Mouse (Mus musculus): ENCODE results near the gene Ifi211. TPM values are rescaled to one million over a fixed set of nuclear protein-coding genes. Genes with fewer than 3 reads are reported as not detected.
"Not testable (repeated sequence)": the region's sequence is repeated elsewhere in the genome, so short reads cannot be mapped to it uniquely, and the experiment has no call there.

The Ifi211 gene
- polyA plus RNA-seq, 1 experiment from 2014 or later, result 0.45 TPM

GRCm38 (mm10) chr1:173887026-173887787 is 25.6 kb downstream of the Ifi211 start:
- not testable (repeated sequence) for H3K27me3 ChIP-seq (ENCODE audit: control insufficient read depth, insufficient read depth, low read depth, low read length); H3K4me2 ChIP-seq (ENCODE audit: low read length); H3K9me3 ChIP-seq (replicated peaks; ENCODE audit: control insufficient read depth, low read length, poor library complexity, severe bottlenecking); H3K4me1 ChIP-seq (ENCODE audit: control insufficient read depth, insufficient read depth, low read length); H3K9ac ChIP-seq (ENCODE audit: low read depth, low read length); H3K36me3 ChIP-seq (ENCODE audit: control insufficient read depth, insufficient read depth, low read length); ATAC-seq; H3K4me3 ChIP-seq (ENCODE audit: low read depth, low read length); H3K27ac ChIP-seq (ENCODE audit: low read length)
- 83% methylated on average over 1 of the region's 2 CpGs for WGBS

- 59% methylated on average over 3 of the region's 3 CpGs for WGBS
- not testable (repeated sequence) for H3K27me3 ChIP-seq (ENCODE audit: control insufficient read depth, insufficient read depth, low read depth, low read length); H3K4me3 ChIP-seq (ENCODE audit: low read depth, low read length); H3K27ac ChIP-seq (ENCODE audit: low read length); H3K4me1 ChIP-seq (ENCODE audit: control insufficient read depth, insufficient read depth, low read length); H3K4me2 ChIP-seq (ENCODE audit: low read length); H3K9ac ChIP-seq (ENCODE audit: low read depth, low read length); H3K36me3 ChIP-seq (ENCODE audit: control insufficient read depth, insufficient read depth, low read length); H3K9me3 ChIP-seq (replicated peaks; ENCODE audit: control insufficient read depth, low read length, poor library complexity, severe bottlenecking)
- ATAC-seq, result peak; percentile 25; the same call in 1 of the 2 replicates
Observed at GRCm38 (mm10) chr1:173880004-173880666, 32.7 kb downstream of the Ifi211 start.

GRCm38 (mm10) chr1:173879225-173879987 is 33.4 kb downstream of the Ifi211 start:
- H3K27me3 ChIP-seq (ENCODE audit: control insufficient read depth, insufficient read depth, low read depth, low read length); H3K9ac ChIP-seq (ENCODE audit: low read depth, low read length); H3K36me3 ChIP-seq (ENCODE audit: control insufficient read depth, insufficient read depth, low read length); H3K4me3 ChIP-seq (ENCODE audit: low read depth, low read length); H3K4me1 ChIP-seq (ENCODE audit: control insufficient read depth, insufficient read depth, low read length); ATAC-seq; H3K4me2 ChIP-seq (ENCODE audit: low read length); H3K27ac ChIP-seq (ENCODE audit: low read length); H3K9me3 ChIP-seq (replicated peaks; ENCODE audit: control insufficient read depth, low read length, poor library complexity, severe bottlenecking): not testable (repeated sequence)
- WGBS, result 79% methylated on average over 5 of the region's 5 CpGs

- not testable (repeated sequence) for H3K27me3 ChIP-seq (ENCODE audit: control insufficient read depth, insufficient read depth, low read depth, low read length); H3K36me3 ChIP-seq (ENCODE audit: control insufficient read depth, insufficient read depth, low read length); ATAC-seq; H3K4me2 ChIP-seq (ENCODE audit: low read length); H3K4me3 ChIP-seq (ENCODE audit: low read depth, low read length); H3K27ac ChIP-seq (ENCODE audit: low read length); H3K4me1 ChIP-seq (ENCODE audit: control insufficient read depth, insufficient read depth, low read length); H3K9ac ChIP-seq (ENCODE audit: low read depth, low read length); H3K9me3 ChIP-seq (replicated peaks; ENCODE audit: control insufficient read depth, low read length, poor library complexity, severe bottlenecking)
- WGBS, result 91% methylated on average over 6 of the region's 6 CpGs
Observed at GRCm38 (mm10) chr1:173878264-173878663, 34.6 kb downstream of the Ifi211 start.

- WGBS, result 90% methylated on average over 1 of the region's 1 CpGs
- H3K4me3 ChIP-seq (ENCODE audit: low read depth, low read length); ATAC-seq: not testable (repeated sequence)
Observed at GRCm38 (mm10) chr1:173877125-173877524, 35.7 kb downstream of the Ifi211 start.

GRCm38 (mm10) chr1:173868586-173868985 is 44.3 kb downstream of the Ifi211 start:
- not testable (repeated sequence) for H3K4me1 ChIP-seq (ENCODE audit: control insufficient read depth, insufficient read depth, low read length); H3K4me3 ChIP-seq (ENCODE audit: low read depth, low read length); H3K9me3 ChIP-seq (replicated peaks; ENCODE audit: control insufficient read depth, low read length, poor library complexity, severe bottlenecking); H3K27me3 ChIP-seq (ENCODE audit: control insufficient read depth, insufficient read depth, low read depth, low read length); H3K4me2 ChIP-seq (ENCODE audit: low read length); H3K36me3 ChIP-seq (ENCODE audit: control insufficient read depth, insufficient read depth, low read length); H3K9ac ChIP-seq (ENCODE audit: low read depth, low read length); H3K27ac ChIP-seq (ENCODE audit: low read length); ATAC-seq
- 79% methylated on average over 1 of the region's 1 CpGs for WGBS

More at GRCm38 (mm10) chr1:173877125-173877524, 35.7 kb downstream of the Ifi211 start:
- H3K9me3 ChIP-seq (replicated peaks; ENCODE audit: control insufficient read depth, low read length, poor library complexity, severe bottlenecking); H3K9ac ChIP-seq (ENCODE audit: low read depth, low read length); H3K4me2 ChIP-seq (ENCODE audit: low read length); H3K36me3 ChIP-seq (ENCODE audit: control insufficient read depth, insufficient read depth, low read length); H3K4me1 ChIP-seq (ENCODE audit: control insufficient read depth, insufficient read depth, low read length); H3K27ac ChIP-seq (ENCODE audit: low read length); H3K27me3 ChIP-seq (ENCODE audit: control insufficient read depth, insufficient read depth, low read depth, low read length): not testable (repeated sequence)

- ATAC-seq, result no peak
- WGBS, result 89% methylated on average over 12 of the region's 12 CpGs
- no peak overlapping the region for H3K4me2 ChIP-seq (ENCODE audit: low read length)
- H3K9ac ChIP-seq (ENCODE audit: low read depth, low read length), result no peak overlapping the region
- no peaks in the 10 kb centered on the region for H3K9me3 ChIP-seq (replicated peaks; ENCODE audit: control insufficient read depth, low read length, poor library complexity, severe bottlenecking)
- H3K27ac ChIP-seq (ENCODE audit: low read length), result no peak overlapping the region
- no peaks in the 10 kb centered on the region for H3K27me3 ChIP-seq (ENCODE audit: control insufficient read depth, insufficient read depth, low read depth, low read length)
- no peaks in the 10 kb centered on the region for H3K36me3 ChIP-seq (ENCODE audit: control insufficient read depth, insufficient read depth, low read length)
- H3K4me1 ChIP-seq (ENCODE audit: control insufficient read depth, insufficient read depth, low read length), result no peaks in the 10 kb centered on the region
- H3K4me3 ChIP-seq (ENCODE audit: low read depth, low read length), result no peak overlapping the region
Observed at GRCm38 (mm10) chr1:173866504-173866903, 46.3 kb downstream of the Ifi211 start.

- not testable (repeated sequence) for H3K4me3 ChIP-seq (ENCODE audit: low read depth, low read length); H3K9ac ChIP-seq (ENCODE audit: low read depth, low read length); ATAC-seq; H3K36me3 ChIP-seq (ENCODE audit: control insufficient read depth, insufficient read depth, low read length); H3K4me1 ChIP-seq (ENCODE audit: control insufficient read depth, insufficient read depth, low read length); H3K4me2 ChIP-seq (ENCODE audit: low read length); H3K9me3 ChIP-seq (replicated peaks; ENCODE audit: control insufficient read depth, low read length, poor library complexity, severe bottlenecking); H3K27me3 ChIP-seq (ENCODE audit: control insufficient read depth, insufficient read depth, low read depth, low read length); H3K27ac ChIP-seq (ENCODE audit: low read length)
Observed at GRCm38 (mm10) chr1:173853711-173854110, 59.1 kb downstream of the Ifi211 start.

- not testable (repeated sequence) for H3K9me3 ChIP-seq (replicated peaks; ENCODE audit: control insufficient read depth, low read length, poor library complexity, severe bottlenecking); H3K4me3 ChIP-seq (ENCODE audit: low read depth, low read length); H3K36me3 ChIP-seq (ENCODE audit: control insufficient read depth, insufficient read depth, low read length); H3K27ac ChIP-seq (ENCODE audit: low read length); ATAC-seq; H3K4me1 ChIP-seq (ENCODE audit: control insufficient read depth, insufficient read depth, low read length); H3K27me3 ChIP-seq (ENCODE audit: control insufficient read depth, insufficient read depth, low read depth, low read length); H3K4me2 ChIP-seq (ENCODE audit: low read length); H3K9ac ChIP-seq (ENCODE audit: low read depth, low read length)
- 59% methylated on average over 4 of the region's 4 CpGs for WGBS
Observed at GRCm38 (mm10) chr1:173852853-173853252, 60.0 kb downstream of the Ifi211 start.

All from midbrain, embryonic 16.5 days (tissue).